Mouse (Mus musculus): ENCODE measurements around the gene Rnaseh2b.

DNA sequence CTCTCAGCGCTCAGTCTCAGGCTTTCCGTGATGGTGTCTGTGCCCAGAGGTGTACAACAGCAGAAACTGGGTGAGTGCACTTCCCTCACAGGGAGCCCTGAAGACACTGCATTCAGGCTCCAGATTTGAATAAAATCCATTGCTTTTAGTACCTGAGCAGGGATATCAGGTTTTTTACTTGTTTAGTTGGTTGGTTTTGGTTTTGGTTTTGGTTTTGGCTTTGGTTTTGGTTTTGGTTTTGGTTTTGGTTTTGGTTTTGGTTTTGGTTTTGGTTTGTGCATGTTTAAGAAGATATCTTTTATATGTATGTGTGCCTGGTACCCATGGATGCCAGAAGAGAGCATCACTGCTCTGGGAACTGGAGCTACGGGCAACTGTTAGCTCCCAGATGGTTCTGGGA, 58.5 kb downstream of the Rnaseh2b start:
- TF ChIP-seq CTCF (IDR thresholded peaks at IDR 0.05; ENCODE audit: control insufficient read depth, insufficient read depth, low read length) = no peak
- TF ChIP-seq POLR2A (IDR thresholded peaks at IDR 0.05; ENCODE audit: borderline replicate concordance, control insufficient read depth, low read depth, low read length) = no peak

Data from bone marrow, adult 2 months (tissue).